Mouse (Mus musculus): Measurements from ENCODE around the gene Fzd2.
"Not testable (repeated sequence)": the region's sequence is repeated elsewhere in the genome, so short reads cannot be mapped to it uniquely, and the experiment has no call there.

The Fzd2 gene

DNA sequence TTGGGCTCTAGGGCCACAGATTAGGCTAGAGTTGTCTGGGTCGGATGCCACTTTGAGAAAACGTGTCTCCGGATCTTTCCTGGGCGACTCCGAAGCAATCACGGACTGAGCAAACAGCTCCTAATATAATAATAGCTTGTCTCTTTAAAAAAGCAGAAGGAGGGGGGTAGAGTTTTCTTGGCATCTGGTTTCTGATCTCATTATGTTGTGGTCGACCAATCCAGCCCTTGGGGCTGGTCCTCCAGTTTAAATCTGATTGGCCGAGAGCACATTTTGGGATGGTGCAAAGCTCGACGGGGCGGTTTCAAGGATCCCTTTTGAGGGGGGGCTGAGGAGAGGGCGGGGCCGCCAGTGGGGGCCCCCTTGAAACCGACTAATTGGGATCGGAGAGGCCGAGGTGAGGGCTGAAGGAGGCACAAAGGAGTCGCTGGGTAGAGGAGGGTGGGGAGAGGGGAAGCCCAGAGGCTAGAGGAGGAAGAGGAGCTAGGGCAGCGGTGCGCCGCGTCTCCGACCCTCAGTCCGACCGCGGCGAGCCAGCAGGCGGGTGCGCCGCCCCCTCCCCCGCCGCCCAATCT lies at the start of gene Fzd2:
Gene Fzd2, plus strand, starts transcription at position 387 of the 575 bp plus-strand sequence.
- DNase-seq (ENCODE audit: low spot score) = peak; percentile 56

DNA sequence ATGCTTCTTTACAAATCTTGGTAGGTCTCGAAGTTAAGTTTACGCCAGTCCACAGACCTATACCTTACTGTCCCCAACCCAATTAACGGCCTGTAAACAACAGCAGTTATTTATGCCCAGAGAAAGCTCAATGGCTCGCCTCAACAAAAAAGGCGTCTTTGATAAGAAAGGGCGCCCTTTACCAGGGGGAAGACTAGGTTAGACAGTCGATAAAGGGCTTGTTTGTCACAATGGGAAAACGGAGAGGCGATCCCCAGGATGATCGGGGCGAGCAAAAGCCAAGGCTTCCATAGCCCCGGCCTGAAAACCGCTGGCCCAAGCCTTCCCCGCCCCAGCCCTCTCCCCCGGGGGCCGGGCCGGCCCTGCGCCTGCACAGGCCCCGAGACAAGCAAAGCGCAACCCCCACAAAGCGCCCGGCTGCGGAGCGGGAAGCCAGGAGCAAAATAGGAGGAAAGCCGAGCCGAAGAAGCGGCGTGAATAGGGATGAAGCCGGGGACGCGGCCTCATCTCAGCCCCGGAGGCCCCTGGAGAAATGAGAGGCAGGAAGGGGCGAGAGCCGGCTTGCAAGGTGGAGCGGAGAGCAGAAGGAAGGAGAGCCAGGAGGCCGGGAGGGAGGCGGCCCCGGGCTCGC lies 48.7 kb upstream of the Fzd2 start:
- no peak for DNase-seq (ENCODE audit: low spot score)

DNA sequence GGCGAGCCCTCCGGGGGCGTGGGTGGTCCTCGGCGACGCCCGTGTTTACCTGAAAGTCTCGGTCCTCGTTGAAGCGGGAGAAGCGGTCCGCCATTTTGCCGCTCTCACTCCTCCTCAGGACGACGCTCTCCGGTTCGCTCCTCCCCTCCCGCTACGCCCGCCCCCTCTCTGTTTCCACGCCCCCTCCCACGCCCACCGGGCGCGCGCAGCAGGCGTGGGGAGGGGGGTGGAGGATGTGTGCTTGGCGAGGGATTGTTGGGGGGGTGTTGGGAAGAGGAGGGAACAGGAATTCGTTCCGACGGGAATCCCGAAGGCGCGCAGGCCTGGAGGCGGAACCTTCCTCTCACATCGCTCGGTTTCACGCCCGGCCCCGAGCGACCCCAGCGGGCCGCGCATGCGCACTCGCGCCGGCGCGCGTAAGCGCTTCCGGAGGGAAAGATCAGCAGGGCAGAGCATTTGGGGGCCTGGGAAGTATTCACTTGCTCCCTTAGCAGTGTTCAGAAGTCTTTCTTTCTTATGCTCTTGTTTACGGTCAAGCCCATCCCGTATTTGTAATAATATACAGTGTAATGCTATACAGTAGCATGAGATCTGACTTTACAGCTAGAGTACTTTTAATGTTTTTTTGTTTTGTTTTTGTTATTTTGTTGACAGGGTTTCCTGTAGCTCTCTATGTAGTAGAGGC lies 48.0 kb upstream of the Fzd2 start, which contains the start of gene Gpatch8:
Gene Gpatch8, minus strand, starts transcription at position 362 of the 685 bp plus-strand sequence.
- DNase-seq (ENCODE audit: low spot score) = peak; percentile 82

DNA sequence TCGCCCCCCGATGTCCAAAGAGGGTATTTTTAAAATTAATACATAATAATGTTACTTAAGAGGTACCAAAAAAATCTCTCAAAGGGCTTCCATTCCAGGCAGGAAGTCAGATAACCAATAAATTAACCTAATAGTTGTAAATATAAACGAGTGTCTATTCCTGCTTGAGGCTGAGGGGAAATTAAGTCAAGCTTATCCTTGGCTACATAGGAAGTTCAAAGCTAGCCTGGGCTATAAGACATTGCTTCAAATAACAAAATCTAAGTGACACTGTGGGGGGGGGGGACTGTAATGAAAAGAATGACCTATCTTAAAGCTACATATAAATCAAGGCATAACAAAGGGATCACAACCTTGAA lies 47.5 kb upstream of the Fzd2 start:
- no peak for DNase-seq (ENCODE audit: low spot score)

DNA sequence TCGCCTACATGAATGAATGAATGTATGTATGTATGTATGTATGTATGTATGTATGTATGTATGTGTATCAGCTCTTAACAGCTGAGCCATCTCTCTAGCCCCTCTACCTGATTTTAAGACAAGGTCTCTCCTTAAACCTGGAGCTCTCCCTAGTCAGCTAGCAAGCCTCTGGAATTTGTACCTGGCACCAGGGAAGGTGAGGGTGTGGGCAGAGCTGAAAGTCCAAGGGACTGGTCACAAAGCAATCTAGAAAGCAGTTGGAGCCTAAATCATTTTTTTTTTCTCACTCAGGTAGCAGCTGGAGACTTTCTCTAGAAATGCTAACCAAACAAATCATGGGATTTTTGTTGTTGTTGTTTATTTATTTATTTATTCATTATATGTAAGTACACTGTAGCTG lies 46.8 kb upstream of the Fzd2 start:
- no peak for DNase-seq (ENCODE audit: low spot score)

DNA sequence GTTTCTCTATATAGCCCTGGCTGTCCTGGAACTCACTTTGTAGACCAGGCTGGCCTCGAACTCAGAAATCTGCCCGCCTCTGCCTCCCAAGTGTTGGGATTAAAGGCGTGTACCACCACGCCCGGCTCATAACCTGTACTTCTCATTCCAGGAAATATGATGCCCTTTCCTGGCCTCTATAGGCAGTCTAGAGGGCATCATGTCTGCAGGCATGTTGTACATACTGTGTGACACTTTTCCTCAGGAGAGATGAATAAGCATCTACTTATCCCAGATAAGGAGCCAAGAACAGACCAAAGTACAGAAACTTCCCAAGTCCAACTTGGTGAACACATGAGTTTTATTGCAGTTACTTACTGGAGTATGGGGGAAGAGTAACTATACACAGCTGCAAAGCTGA lies 45.5 kb upstream of the Fzd2 start:
- DNase-seq (ENCODE audit: low spot score) = no peak

DNA sequence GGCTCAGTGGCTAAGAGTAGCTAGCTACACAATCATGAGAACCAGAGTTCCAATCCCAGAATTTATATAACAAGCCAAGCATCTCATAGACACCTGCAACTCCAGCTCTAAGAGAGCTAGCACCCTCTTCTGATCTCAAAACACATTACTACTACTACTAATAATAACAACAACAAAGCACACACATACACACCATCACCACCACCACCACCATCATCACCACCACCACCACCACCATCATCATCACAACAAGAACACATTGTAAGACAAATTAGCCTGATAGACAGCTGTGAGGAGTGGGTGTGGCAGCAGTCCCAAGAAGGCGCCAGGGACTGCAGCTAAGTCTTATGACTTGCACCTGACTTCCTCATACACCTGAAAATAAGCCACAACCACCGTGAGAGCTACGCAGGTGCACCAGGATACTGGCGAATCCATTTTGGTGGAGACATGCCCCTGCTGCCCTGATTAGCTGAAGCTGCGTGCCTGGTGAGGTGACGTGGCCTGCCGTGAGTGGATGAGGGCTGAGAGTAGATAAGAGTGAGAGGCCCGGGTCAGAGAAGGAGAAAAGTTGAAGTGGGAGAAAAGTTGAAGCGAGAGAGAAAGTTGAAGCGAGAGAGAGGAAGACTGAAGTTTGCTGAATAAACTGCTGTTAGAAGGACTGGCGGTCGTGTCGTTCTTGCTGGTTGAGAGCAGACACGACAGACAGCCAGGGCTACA lies 39.1 kb upstream of the Fzd2 start:
- DNase-seq (ENCODE audit: low spot score) = not testable (repeated sequence)

DNA sequence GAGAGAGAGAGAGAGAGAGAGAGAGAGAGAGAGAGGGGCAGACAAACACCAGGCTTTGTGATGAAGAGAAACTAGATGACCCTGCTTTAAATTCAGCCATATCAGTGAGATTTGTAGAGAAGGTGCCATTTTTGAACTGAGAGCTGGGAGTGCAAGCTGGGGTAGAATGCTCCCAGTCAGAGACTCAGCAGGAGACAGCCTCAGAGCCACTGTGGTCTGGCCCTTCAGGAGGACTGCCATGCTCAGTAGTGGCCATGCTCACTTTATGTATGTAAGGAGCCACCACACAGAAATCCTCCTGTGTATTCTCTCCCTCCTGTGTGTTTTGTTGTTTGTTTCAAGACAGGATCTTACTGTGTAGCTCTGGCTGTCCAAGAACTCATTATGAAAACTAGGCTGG lies 38.5 kb upstream of the Fzd2 start:
- DNase-seq (ENCODE audit: low spot score) = no peak

DNA sequence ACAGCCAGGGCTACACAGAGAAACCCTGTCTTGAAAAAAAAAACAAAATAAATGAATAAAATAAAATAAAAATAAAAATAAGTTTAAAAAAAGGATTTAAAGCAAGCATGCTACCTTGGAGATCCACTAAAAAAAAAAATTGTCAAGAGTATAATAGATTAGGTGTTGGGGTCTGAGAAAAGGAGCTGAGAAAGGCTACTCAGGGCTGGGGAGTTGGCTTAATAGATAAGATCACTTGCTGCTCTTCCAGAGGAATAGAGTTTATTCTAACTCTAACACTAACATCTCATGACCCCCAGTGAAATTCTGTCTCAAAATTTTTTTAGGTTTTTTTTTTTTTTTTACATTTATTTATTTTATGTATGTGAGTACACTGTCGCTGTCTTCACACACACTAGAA lies 37.9 kb upstream of the Fzd2 start:
- DNase-seq (ENCODE audit: low spot score) = no peak

DNA sequence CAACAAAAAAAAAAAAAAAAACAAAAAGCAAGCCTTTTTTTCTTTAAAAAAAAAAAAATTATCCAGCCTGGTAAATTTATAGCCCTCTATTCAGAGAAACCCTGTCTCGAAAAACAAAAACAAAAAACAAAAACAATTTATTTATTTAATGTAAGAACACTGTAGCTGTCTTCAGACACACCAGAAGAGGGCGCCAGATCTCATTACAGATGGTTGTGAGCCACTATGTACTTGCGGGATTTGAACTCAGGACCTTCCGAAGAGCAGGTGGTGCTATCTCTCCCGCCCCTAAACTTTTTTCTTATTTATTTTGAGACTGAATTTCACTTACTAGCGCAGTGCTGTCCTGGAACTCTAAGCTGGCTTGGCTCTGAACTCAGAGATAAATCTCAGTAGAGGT lies 37.0 kb upstream of the Fzd2 start:
- DNase-seq (ENCODE audit: low spot score) = no peak

DNA sequence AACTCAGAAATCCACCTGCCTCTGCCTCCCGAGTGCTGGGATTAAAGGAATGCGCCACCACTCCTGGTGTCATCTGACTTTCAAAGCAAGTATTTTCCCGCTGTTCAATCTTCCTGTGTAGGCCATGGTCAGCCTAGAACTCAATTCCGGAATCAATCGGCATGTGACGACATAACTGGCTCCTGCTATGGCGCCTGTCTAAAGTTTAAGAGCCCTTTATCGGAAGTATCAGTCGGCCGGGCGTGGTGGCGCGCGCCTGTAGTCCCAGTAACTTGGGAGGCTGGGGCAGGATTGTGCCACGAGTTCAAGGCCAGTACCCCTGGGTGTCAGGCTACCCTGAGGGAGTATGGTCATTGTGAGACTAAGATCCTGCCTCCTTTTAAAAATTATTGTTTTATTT lies 36.5 kb upstream of the Fzd2 start:
- no peak for DNase-seq (ENCODE audit: low spot score)

DNA sequence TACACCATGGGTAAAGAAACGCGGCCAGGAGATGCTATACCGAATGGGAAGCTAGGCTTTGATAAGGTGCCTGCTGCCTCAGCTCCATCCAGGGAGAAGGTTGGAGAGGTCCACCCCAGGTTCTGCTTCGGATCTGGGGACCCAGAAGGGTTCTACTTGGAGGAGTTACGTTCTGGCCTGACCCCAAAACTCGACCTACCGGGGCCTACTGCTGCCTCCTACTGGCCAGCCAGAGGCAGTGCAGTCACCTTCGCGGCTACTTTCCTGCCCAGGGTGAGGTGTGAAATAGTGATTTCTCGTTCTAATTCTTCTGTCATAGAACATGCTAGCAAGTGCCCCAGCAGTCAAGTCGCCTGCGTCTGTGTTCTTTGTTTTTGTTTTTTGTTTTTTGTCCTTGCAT lies 36.0 kb upstream of the Fzd2 start:
- DNase-seq (ENCODE audit: low spot score) = no peak

DNA sequence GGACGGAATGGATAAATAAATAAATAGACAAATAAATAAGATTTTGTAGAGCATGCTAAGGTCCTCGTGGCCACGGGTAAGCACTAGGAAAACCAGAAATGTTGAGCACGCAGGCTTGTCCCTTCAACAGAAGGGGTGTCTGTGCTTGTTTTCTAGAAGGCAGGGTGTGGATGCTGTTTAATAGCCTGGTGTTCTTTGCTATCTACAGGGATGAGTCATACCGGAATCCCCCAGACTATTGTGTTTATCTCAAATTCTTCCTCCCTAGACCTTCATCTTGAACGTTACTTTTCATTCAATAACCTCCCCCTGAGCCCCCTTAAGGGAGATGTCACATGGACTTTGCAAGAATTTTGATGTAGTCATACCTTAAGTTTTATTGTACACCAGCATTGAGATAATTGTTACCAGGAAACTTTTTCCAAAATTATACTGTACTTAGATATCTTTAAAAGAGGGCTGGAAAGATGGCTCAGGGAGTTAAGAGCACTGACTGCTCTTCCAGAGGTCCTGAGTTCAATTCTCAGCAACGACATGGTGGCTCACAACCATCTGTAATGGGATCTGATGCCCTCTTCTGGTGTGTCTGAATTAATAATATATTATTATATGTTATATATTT lies 35.3 kb upstream of the Fzd2 start:
- DNase-seq (ENCODE audit: low spot score) = no peak

DNA sequence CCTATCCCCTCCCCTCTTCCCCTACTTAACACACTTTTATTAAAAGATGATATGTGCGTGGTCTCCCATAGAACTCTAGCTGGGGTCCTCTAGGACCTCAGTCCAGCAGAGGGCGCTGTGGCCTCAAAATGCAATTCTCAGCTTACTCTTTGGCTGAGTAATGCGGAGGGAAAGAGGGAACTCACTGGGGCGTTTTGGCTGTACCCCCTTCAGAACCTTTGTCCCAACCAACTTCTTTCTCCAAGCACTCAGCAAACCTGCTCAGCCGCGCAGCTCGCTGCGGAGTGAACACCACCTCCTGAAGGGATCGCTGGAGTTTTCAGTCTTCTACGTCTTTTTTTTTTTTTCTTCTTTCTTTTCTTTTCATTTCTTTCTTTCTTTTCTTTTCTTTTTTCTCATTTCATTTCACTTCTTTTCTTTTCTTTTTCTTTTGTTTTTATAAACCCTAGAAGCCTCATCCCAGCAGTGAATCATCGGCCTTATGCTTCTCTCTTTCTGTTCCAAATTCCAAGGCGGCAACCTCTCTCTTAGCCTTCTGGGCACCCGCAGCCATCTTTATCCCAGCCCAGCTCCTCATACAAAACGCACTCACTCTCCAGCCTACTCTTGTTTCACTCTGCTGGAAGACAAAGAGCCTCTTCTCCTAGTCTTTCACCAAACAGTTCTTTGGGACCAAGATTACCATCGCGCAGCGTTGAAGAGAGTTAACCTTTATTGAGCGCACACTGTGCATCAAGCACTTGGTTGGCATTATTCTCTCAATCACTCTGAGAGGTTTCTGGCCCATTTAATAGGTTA lies 31.1 kb upstream of the Fzd2 start:
- DNase-seq (ENCODE audit: low spot score) = no peak

DNA sequence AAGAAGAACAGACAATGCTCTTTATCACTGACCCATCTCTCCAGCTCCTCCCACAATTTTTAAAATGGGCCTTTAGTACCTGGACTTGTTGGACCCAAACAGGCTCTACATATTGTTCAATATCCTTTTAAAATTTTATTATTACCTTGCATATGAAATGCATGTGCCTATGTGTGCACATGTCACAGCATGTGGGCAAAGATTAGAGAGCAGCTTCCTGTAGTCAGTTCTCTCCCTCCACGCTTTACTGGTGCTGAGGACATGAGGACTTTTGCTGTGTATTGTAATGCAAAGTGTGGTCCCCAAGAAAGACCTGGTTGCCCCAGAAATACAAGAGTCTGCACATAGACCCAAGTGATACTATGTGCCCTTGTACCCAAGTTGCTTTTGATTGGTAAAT lies 29.2 kb upstream of the Fzd2 start:
- no peak for DNase-seq (ENCODE audit: low spot score)

DNA sequence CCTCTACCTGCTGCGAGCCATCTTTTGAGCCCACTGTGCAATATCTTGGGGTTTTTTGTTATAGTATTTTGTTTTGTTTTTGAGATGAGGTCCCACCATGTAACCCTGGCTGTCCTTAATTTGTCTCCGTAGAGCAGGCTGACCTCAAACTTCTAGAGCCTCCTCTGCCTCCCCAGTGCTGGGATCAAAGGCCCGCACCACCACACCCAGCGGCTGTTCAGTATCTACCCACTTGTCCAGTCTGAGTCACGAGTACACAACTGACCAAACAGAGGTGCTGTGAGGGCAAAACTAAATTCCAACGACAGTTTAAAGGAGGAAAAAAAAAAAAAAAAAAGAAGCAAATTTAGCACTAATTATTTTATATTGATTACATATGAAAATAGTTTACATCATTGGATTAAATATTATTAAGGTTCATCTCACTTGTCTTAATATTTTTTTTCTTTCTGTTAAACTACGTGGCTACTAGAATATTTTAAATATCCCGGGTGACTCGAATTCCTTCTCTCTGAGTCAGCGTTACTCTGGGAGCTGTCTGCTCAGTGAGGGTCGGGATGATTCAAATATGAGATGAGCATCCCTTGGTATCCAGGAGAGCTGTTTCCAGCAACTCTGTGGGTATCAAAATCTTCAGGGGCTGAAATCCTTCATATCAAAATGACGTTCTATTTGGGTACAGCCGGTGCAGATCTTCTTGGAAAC lies 28.0 kb upstream of the Fzd2 start:
- no peak for DNase-seq (ENCODE audit: low spot score)

DNA sequence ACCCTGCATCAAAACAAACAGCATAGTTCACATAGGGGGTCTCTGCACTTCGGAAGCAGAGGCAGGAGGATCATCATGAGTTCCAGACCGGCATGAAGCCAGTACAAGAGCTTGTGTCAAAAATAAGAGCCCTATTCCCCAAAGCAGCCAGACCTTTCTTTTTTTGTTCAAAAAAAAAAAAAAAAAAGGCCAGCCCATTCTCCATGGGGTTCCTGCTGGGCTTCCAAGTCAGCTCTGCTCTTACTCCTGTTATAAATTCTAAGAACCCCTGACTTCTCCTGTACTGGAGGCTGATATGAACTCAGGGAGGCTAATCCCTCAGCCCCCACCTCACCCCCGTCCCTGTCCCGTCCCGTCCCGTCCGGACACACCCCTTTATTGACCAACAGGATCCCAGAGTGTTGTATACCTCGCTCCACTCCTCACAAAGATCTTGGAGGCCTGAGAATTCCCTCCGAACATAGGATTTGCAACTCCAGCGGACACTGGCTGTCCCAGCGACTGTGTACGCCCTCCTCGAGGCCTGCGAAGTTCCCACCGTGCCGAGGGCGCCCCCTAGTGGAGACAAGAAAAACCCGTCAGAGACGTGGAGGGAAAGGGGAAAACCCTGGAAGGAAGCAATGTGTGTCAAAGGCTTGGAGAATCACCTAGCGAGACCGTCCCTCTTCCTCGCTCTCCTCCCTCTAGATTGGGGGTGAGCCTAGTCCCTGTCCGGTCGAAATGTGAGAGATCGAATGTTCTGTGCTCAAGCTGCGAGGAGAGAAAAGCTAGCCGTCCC lies 25.7 kb upstream of the Fzd2 start:
- DNase-seq (ENCODE audit: low spot score) = no peak

DNA sequence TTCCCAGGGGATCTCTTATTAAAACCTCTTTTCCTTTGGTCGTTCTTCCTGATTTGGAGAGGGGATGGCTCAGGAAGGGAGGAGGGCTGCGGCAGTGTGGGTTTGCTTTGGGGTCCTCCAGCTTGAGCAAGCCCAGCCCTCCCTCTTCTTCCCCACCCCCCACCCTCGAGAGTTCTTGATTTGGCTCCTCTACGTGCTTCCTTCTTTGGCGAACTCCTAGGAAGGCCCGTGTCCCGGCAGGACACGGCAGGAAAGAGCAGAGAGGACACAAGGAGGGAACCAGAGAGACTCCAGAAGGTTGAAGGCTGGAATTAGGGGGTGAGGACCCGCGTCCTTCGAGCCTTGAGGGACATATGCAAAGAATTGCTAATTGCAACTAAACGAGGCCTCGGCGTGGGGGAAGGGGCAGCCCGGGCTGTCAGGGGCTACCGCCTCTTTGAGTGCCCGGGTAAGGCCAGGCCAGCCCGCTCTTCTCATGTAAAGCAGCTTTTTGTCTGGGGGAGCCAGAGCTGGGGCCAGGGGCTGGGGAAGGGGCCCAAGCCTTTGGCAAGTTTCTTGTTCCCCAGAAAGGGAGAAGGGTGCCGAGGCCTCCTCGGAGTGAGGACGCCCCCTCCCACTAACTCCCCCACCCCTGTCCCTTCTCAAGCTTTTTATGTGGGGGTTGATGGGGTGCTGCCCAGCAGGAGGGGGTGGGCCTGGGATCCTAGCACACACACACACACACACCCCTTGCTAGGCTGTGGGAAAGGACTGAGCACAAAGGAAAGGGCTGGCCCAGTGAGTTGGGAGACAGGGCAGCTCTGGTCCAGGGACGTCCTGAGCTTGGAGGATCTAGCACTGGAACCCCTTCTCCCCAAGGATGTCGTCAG lies 24.8 kb upstream of the Fzd2 start, which contains the start of gene Gm11627:
Gene Gm11627, minus strand, starts transcription at position 297 of the 869 bp plus-strand sequence.
- DNase-seq (ENCODE audit: low spot score) = no peak

DNA sequence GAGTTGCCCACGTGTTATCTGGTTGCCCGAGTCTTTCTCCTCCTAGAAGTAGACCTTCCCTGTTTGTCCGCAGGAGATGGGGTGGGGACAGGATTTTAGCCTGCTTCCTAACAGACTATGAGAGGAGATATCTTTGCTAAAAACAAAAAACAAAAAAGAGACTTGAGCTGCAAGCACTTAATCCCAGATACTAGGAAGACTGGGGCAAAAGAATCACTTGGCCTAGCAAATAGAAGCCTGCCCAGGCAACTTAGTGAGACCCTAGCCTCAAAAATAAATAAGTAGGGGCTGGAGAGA lies 24.2 kb upstream of the Fzd2 start:
- DNase-seq (ENCODE audit: low spot score) = no peak

Data from layer of hippocampus, adult 9-10 months (tissue).